Mouse (Mus musculus) left cerebral cortex, postnatal 4 days (tissue): ENCODE data around the gene Mtmr2. TPM values are rescaled to one million over a fixed set of nuclear protein-coding genes. Genes with fewer than 3 reads are reported as not detected.
"Not testable (repeated sequence)": the region's sequence is repeated elsewhere in the genome, so short reads cannot be mapped to it uniquely, and the experiment has no call there.

Experiments
- DNase-seq: peaks from one replicate; pipeline ENCODE4 v3.0.0-alpha.2; 2022
- intact Hi-C: fragments of 180-260 bp; cut with DNase I; formaldehyde crosslinking; loops from one replicate; pipeline ENCODE4 v1.15.1; 2025
- total RNA-seq, 2 experiments: library from RNA; stranded (reverse); gene quantifications; 2 replicates each; pipeline ENCODE4 v1.2.3; 2021

Gene Mtmr2
- total RNA-seq, result 10 to 100 TPM; 45.1 to 46.0 TPM

- intact Hi-C loops, result no loop called here
- DNase-seq, result no peak
Measured at GRCm38 (mm10) chr9:13748404-13748797, at the start of gene Mtmr2. Mtmr2 (plus strand) TSS chr9:13748410.

- DNase-seq, result no peak
- intact Hi-C loops, result no loop called here
Measured at GRCm38 (mm10) chr9:13699061-13699780, 49.0 kb upstream of the Mtmr2 start.

GRCm38 (mm10) chr9:13699781-13700116 is 48.5 kb upstream of the Mtmr2 start:
- intact Hi-C loops, result no loop called here
- DNase-seq, result no peak

GRCm38 (mm10) chr9:13701773-13702172 is 46.4 kb upstream of the Mtmr2 start:
- no peak for DNase-seq
- intact Hi-C loops, result no loop called here

- DNase-seq, result no peak
- intact Hi-C loops, result no loop called here
Measured at GRCm38 (mm10) chr9:13703100-13703499, 45.1 kb upstream of the Mtmr2 start.

- intact Hi-C loops, result no loop called here
- no peak for DNase-seq
Measured at GRCm38 (mm10) chr9:13704917-13705316, 43.3 kb upstream of the Mtmr2 start.

GRCm38 (mm10) chr9:13707066-13707555 is 41.1 kb upstream of the Mtmr2 start:
- DNase-seq, result no peak
- intact Hi-C loops, result no loop called here

- DNase-seq, result no peak
- intact Hi-C loops, result no loop called here
Measured at GRCm38 (mm10) chr9:13709436-13709835, 38.8 kb upstream of the Mtmr2 start.

GRCm38 (mm10) chr9:13715891-13716290 is 32.3 kb upstream of the Mtmr2 start:
- not testable (repeated sequence) for DNase-seq
- intact Hi-C loops, result loop anchor here (5.0 to 10.0 kb wide), 2 partner anchors 61 to 484 kb away; no protein-coding TSS in a partner anchor

GRCm38 (mm10) chr9:13716316-13717099 is 31.7 kb upstream of the Mtmr2 start:
- intact Hi-C loops, result loop anchor here (5.0 to 10.0 kb wide), 2 partner anchors 62 to 484 kb away; no protein-coding TSS in a partner anchor
- peak; percentile 80 for DNase-seq

GRCm38 (mm10) chr9:13748798-13749674 is 826 bp downstream of the Mtmr2 start:
- intact Hi-C loops, result no loop called here
- DNase-seq, result peak; percentile 97

GRCm38 (mm10) chr9:13749675-13749998 is 1.4 kb downstream of the Mtmr2 start:
- DNase-seq, result no peak
- intact Hi-C loops, result no loop called here

- intact Hi-C loops, result no loop called here
- DNase-seq, result no peak
Measured at GRCm38 (mm10) chr9:13752543-13752942, 4.3 kb downstream of the Mtmr2 start.

GRCm38 (mm10) chr9:13760430-13760829 is 12.2 kb downstream of the Mtmr2 start:
- intact Hi-C loops, result no loop called here

GRCm38 (mm10) chr9:13765624-13766023 is 17.4 kb downstream of the Mtmr2 start:
- no peak for DNase-seq
- intact Hi-C loops, result no loop called here

More at GRCm38 (mm10) chr9:13760430-13760829, 12.2 kb downstream of the Mtmr2 start:
- no peak for DNase-seq

- intact Hi-C loops, result no loop called here
- DNase-seq, result no peak
Measured at GRCm38 (mm10) chr9:13766570-13766969, 18.4 kb downstream of the Mtmr2 start.

GRCm38 (mm10) chr9:13774732-13775131 is 26.5 kb downstream of the Mtmr2 start:
- intact Hi-C loops, result no loop called here
- DNase-seq, result no peak

GRCm38 (mm10) chr9:13781985-13782384 is 33.8 kb downstream of the Mtmr2 start:
- no peak for DNase-seq
- intact Hi-C loops, result no loop called here

- intact Hi-C loops, DNase-seq: not testable (repeated sequence)
Measured at GRCm38 (mm10) chr9:13790864-13791263, 42.7 kb downstream of the Mtmr2 start.

GRCm38 (mm10) chr9:13794302-13794701 is 46.1 kb downstream of the Mtmr2 start:
- intact Hi-C loops, result no loop called here
- no peak for DNase-seq

GRCm38 (mm10) chr9:13794756-13795155 is 46.5 kb downstream of the Mtmr2 start:
- intact Hi-C loops, result no loop called here
- DNase-seq, result no peak
